Mouse (Mus musculus): ENCODE measurements around the gene Camta2.

DNA sequence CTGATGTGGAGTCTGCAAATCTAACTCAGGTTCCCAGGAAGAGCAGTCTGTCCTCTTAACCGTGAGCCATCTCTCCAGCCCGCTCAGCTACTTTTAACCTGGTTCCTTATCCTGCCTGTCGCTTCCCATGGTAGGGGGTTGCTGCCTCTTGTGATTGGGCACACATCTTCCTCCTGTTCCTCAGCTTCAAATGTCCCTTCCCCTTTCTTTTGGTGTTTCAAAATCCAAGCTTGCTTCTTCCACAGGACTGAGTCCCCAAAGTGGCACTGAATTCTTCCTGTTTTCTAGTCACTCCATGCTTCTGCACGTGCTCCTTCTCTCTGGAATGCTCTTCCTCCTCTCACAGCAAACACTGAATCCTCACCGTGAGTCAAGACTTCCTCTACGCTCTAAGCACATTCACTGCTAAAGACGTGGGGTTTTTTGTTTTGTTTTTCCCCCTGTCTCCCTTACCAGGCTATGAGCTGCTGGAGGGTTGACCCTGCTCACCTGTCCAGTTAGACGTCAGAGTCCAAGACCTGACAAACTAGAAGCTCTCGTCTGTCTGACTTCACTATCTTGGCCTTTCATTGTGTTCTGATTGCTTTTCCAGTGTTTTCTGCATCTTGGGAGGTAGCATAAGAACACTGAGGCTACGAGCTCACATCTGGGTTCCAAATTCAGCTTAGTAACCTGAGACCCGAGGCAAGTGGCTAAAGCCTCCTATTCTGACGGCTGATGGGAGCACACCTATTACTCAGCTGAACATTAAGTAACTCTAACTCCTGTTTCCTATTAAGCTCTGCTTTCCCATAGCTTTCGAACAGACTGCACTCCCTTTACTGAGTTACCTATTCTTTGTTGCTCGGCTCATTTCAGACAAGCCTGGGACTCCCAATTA lies 20.4 kb downstream of the Camta2 start:
- TF ChIP-seq CTCF (IDR thresholded peaks at IDR 0.05; ENCODE audit: low read depth) (no peak), EP300 (IDR thresholded peaks at IDR 0.05; ENCODE audit: low read depth) (no peak)
